Mouse (Mus musculus) liver, embryonic 14.5 days (tissue): ENCODE results near the gene Gtf2h4.

Experiments
- CTCF ChIP-seq: IDR thresholded peaks from 2 replicates; pipeline ENCODE4 v1.5.1; 2016; ENCODE audit warnings: antibody characterized with exemption, low read depth, control low read depth
- EP300 ChIP-seq: IDR thresholded peaks from 2 replicates; pipeline ENCODE4 v1.6.1; 2016; ENCODE audit warnings: antibody characterized with exemption, low read depth

DNA sequence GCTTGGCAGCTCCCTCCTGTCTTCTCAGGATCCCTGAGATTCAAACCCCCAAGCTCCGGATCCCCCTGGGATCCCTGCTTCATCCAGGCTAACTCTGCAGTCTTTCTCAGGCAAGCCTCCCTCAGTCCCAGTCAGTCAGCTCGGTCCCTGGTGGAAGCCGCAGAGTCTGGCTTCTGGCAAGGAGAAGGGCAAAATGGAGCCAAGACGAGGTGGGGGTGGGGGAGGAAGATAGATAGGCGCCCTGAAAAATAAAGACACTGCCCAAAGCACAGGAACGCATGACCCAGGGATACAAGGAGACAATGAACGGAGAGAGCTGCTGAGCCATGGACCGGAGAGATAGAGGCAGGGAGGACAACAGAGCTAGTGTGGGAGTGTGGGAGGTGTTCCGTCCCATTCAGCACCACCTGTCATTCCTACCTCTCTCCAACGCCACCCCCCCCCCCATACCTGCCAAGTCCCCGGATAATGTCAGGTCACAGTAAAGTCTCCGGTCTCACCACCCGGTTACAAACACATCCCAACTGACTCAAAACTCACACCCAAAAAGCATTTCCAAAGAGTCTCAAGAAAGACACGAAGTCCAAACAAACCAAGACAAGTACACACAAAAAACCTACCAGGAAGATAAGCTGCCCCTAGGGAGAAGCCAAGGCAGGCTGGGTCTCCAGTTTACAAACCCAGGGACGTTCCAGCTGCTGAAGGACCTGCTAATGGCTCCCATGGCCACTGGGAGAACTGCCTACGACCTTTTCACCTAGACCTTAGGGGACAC, 27.9 kb upstream of the Gtf2h4 start:
- TF ChIP-seq CTCF = no peak
- TF ChIP-seq EP300 = no peak
